Mouse (Mus musculus): ENCODE data around the gene Sipa1l1.

DNA sequence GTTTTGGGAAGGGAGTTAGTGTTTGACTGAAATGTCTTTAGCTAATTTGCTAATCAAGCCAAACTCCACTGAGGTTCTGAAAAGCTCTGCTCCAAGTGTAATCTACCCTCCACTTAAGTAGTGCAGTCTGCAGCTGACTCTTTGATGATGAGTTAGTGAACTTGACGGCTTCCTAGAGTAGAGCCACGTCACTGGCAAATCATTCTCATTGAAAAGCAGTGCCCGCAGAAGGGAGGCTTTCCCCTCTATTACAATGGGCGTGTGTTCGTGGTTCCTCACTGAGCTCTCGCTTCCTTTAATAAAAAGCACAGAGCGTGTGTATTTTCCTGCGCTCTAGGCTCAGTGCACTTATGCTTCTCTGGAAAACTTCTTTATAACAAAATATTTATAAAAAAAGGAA lies 157.3 kb downstream of the Sipa1l1 start:
- TF ChIP-seq ZC3H11A (IDR thresholded peaks at IDR 0.05; ENCODE audit: borderline replicate concordance, low read depth, low read length): no peak
- no peak for TF ChIP-seq HCFC1 (IDR thresholded peaks at IDR 0.05; ENCODE audit: borderline replicate concordance, insufficient read depth, low read length)
- TF ChIP-seq CHD2 (IDR thresholded peaks at IDR 0.05; ENCODE audit: low read depth, low read length): no peak

Measured in ES-E14 (cell line).